Comparison of ENCODE assay signal across 7 mouse cellular contexts in the genomic region with DNA sequence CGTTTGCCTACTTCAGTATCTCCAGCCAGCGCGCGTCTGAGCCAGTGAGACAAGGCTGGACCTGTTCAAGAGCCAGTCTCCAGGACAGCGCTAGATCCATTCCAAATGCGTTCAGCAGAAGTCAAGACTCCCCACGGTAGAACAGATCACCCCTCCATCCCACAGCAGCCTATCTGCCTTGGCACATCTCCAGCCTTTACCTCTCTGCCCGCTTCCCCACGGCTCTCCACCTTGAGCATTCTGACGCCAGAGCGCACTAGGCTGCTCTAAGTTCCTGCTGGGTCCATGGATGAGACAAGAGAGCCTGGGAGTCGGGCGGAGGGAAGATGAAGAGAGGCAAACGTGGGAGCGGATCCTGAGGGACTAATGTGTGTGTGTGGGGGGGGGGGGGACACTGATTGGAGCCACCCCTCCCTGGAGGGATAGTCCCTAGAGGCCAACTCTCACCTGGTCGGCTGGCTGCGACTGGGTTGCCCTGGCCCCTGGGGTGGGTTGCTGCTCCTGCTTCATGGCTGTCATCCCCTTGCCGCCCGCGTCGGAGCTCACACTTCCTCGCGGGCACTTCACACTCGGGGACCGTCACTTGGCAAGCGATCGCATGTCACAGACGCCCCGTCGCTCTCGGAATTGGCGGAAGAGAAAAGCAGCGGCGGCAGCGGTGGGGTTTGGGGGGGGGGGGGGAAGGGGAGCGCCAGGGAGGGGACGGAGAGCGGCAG. TPM values are rescaled to one million over a fixed set of nuclear protein-coding genes. Genes with fewer than 3 reads are reported as not detected.
DNase-seq lines count a peak whose midpoint lies in the region; ATAC-seq and TF ChIP-seq lines count a peak whose summit lies in the region.

Gene Dpp10, minus strand, starts transcription at position 635 of the 716 bp plus-strand sequence.

- no peak for TF ChIP-seq EP300 in lung, postnatal 0 days (IDR thresholded peaks at IDR 0.05)

- no peak; the same call in 1 of the 2 replicates for ATAC-seq in lung, postnatal 0 days
- ATAC-seq in intestine, embryonic 16.5 days: no peak
- peak; percentile 70 for ATAC-seq in midbrain, embryonic 11.5 days (ENCODE audit: low FRiP score)

- peaks cover 23% of the 10 kb centered on the region for H3K27me3 ChIP-seq in lung, postnatal 0 days (replicated peaks; ENCODE audit: insufficient read depth, low read length)
- H3K27me3 ChIP-seq in intestine, embryonic 16.5 days (replicated peaks; ENCODE audit: control insufficient read depth, insufficient read depth, low read length): peaks cover 32% of the 10 kb centered on the region
- peaks cover 24% of the 10 kb centered on the region for H3K27me3 ChIP-seq in midbrain, embryonic 11.5 days (ENCODE audit: control insufficient read depth, insufficient read depth, low read length)

- no peaks in the 10 kb centered on the region for H3K9me3 ChIP-seq in lung, postnatal 0 days (ENCODE audit: low read length)
- no peaks in the 10 kb centered on the region for H3K9me3 ChIP-seq in intestine, embryonic 16.5 days (ENCODE audit: control insufficient read depth, low read length)
- no peaks in the 10 kb centered on the region for H3K9me3 ChIP-seq in midbrain, embryonic 11.5 days (ENCODE audit: control insufficient read depth, low read length)

- TF ChIP-seq CTCF in lung, postnatal 0 days (IDR thresholded peaks at IDR 0.05): no peak

- no peak within 1 kb of the TSS for H3K27ac ChIP-seq in lung, postnatal 0 days (ENCODE audit: low read length)
- no peak within 1 kb of the TSS for H3K27ac ChIP-seq in intestine, embryonic 16.5 days (ENCODE audit: low read length)
- H3K27ac ChIP-seq in midbrain, embryonic 11.5 days (ENCODE audit: low read depth, low read length): no peak within 1 kb of the TSS

- H3K4me1 ChIP-seq in lung, postnatal 0 days (ENCODE audit: insufficient read depth, low read depth, low read length): no peaks in the 10 kb centered on the region
- peaks cover 4% of the 10 kb centered on the region; the same call in 1 of the 2 replicates for H3K4me1 ChIP-seq in intestine, embryonic 16.5 days (ENCODE audit: control insufficient read depth, insufficient read depth, low read length)
- peaks cover 4% of the 10 kb centered on the region; the same call in 1 of the 2 replicates for H3K4me1 ChIP-seq in midbrain, embryonic 11.5 days (ENCODE audit: control insufficient read depth, insufficient read depth, low read length)

- WGBS in lung, postnatal 0 days: under 1% methylated on average over 22 of the region's 38 CpGs
- WGBS in intestine, embryonic 16.5 days: under 1% methylated on average over 35 of the region's 38 CpGs
- under 1% methylated on average over 28 of the region's 38 CpGs for WGBS in midbrain, embryonic 11.5 days

- H3K4me2 ChIP-seq in lung, postnatal 0 days (replicated peaks; ENCODE audit: low read depth, low read length): peak within 1 kb of the TSS; percentile 42; the same call in 1 of the 2 replicates
- peak within 1 kb of the TSS; percentile 78 for H3K4me2 ChIP-seq in intestine, embryonic 16.5 days (ENCODE audit: low read depth, low read length)
- H3K4me2 ChIP-seq in midbrain, embryonic 11.5 days: peak within 1 kb of the TSS; percentile 89

- no peak for DNase-seq in lung, postnatal 0 days (ENCODE audit: low spot score)
- DNase-seq in lung, postnatal 10 days: no peak
- peak; percentile 25 for DNase-seq in embryo, embryonic 9.5 days (ENCODE audit: extremely low spot score)
- peak; percentile 92 for DNase-seq in midbrain, embryonic 11.5 days (ENCODE audit: low spot score, missing footprints)
- DNase-seq in telencephalon, adult 2 months (ENCODE audit: low read depth, low spot score): peak; percentile 41
- DNase-seq in adrenal gland, postnatal 4 days (ENCODE audit: low spot score in 2 of 2): no peak

- no peaks in the 10 kb centered on the region for H3K36me3 ChIP-seq in lung, postnatal 0 days (ENCODE audit: insufficient read depth, low read length)
- no peaks in the 10 kb centered on the region for H3K36me3 ChIP-seq in intestine, embryonic 16.5 days (ENCODE audit: control insufficient read depth, insufficient read depth, low read length)
- no peaks in the 10 kb centered on the region for H3K36me3 ChIP-seq in midbrain, embryonic 11.5 days (ENCODE audit: control insufficient read depth, insufficient read depth, low read length)

- peak within 1 kb of the TSS; percentile 17; the same call in 1 of the 2 replicates for H3K4me3 ChIP-seq in lung, postnatal 0 days (ENCODE audit: low read depth, low read length)
- H3K4me3 ChIP-seq in intestine, embryonic 16.5 days (ENCODE audit: low read length): peak within 1 kb of the TSS; percentile 49
- H3K4me3 ChIP-seq in midbrain, embryonic 11.5 days (ENCODE audit: low read depth, low read length): peak within 1 kb of the TSS; percentile 56

- H3K9ac ChIP-seq in lung, postnatal 0 days (replicated peaks; ENCODE audit: low read depth): no peak within 1 kb of the TSS
- peak within 1 kb of the TSS; percentile 51 for H3K9ac ChIP-seq in intestine, embryonic 16.5 days (ENCODE audit: low read depth, low read length)
- H3K9ac ChIP-seq in midbrain, embryonic 11.5 days (ENCODE audit: low read length): peak within 1 kb of the TSS; percentile 55

RNA-seq across cellular contexts. Expression of gene Dpp10, which starts in this region (rescaled TPM):
- polyA plus RNA-seq in lung, postnatal 0 days (2015; fragmentation: Nextera tagmentation; extraction: Ambion mirVana): not detected in 2 replicates
- 0.71 and 0.79 TPM in 2 replicates for polyA plus RNA-seq in intestine, embryonic 16.5 days (2015; fragmentation: Nextera tagmentation; extraction: Ambion mirVana)
- polyA plus RNA-seq in midbrain, embryonic 11.5 days (2014; fragmentation: Nextera tagmentation; extraction: Ambion mirVana): 0.34 and 0.55 TPM in 2 replicates
- total RNA-seq in adrenal gland, postnatal 4 days (2021): 1 to 10 TPM; 1.5 to 1.6 TPM

Comparison
In these comparisons a context has a peak if more than half of its experiments do, and no peak if none do; other contexts are left out.
1. Peak in DNase-seq, ATAC-seq, H3K4me3 ChIP-seq, H3K9ac ChIP-seq and H3K4me2 ChIP-seq in midbrain, embryonic 11.5 days; RNA of the gene not detected or under 1 TPM.
2. DNase-seq: peak in embryo, embryonic 9.5 days (single experiment) and telencephalon, adult 2 months (single experiment); none in lung, postnatal 0 days (single experiment), lung, postnatal 10 days (single experiment) and adrenal gland, postnatal 4 days (0 of 2).
3. Peak in every context shown above with its lines, with median percentiles within 50 percentile points of each other: H3K4me2 ChIP-seq and H3K4me3 ChIP-seq.